Mouse (Mus musculus): ENCODE measurements around the gene Gm42420.

The Gm42420 gene

DNA sequence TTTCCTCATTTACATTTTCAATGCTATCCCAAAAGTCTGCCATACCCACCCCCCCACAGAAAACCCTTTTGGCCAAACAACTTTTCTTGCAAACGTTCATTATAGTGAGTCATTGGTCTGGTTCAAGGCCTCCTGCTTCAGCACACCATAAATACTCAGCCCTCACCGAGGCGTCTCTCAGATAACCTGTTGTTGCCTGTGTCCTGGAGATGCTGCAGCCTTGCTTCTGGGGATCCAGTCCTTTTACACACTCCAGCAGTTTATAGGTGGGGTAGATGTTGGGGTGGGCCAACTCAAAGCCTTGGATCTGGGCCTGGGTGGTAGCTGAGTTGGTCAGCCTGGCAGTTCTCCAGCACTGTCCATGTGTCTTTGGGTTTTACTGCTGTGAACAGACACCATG lies 15.1 kb upstream of the Gm42420 start:
- in situ Hi-C loops (cut with MboI, MseI) = no loop called here

DNA sequence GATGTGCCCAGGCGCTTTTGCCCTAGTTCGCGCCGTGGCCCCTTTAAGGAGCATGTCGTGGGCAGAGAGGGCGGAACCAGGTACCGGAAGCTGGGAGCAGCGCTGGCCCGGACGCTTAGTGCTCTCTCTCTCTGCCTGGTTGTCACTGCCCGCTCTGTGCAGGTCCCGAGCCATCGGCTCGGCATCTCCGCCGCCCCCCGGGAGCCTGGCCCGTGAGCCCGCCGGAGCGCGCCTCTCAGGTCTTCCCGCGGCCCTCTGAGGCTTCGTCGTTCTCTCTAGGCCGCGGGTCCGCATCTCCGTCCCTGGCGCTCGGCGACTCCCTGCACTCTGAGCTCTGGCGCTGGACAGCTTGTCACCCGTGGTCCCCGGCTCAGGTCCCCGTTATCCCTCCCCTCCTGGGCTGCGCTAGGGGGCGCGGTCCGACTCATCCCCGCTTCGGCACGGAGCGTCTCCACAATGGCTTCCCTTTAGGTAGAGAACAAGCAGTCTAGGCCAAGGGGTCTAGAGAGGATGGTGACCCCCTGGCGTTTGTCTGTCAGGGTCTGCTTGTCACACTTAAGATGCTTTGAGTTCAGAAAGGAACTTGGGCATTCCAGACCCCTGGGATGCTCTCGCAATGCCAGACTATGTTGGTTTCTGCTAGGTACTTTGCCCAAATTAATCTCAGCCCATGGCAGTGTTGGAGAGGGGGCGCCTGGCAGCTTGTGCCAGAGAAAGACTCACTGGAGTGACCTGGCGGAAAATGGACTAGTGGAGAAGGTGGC lies 11.6 kb upstream of the Gm42420 start, which contains the start of gene Adck2:
Adck2 (plus strand) TSS at position 83 of the 764 bp plus-strand sequence.
- in situ Hi-C loops (cut with MboI, MseI) = no loop called here

DNA sequence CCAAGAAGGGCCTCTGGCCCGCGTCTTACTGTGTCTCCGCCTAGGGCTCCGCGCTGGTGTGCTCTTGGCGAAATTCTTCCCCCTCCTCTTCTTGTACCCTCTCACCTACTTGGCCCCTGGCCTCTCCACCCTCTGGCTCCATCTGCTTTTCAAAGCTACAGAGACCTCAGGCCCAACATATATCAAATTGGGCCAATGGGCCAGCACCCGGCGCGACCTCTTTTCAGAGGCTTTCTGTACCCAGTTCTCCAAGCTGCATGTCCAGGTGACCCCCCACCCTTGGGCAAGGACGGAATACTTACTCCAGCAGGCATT lies 11.0 kb upstream of the Gm42420 start:
- in situ Hi-C loops (cut with MboI, MseI) = no loop called here

DNA sequence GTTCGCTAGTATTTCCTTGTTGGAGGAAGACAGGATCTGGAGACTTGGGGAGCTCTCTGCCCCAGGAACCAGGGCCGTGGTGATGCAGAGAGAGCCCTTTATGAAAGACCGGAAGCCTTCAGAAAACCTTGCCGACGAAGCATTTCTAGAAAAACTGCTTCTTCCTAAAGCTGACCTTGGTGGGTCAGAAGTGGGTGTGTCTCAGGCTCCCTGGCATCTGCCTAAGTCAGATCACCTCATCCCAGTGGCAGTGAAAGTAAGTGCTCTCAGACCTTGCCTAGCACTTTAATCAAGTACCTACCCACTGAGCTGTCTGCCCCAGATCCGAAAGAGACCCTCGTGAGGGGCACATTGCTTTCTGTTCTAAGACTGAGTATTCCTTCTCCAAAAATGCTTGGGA lies 10.6 kb upstream of the Gm42420 start:
- in situ Hi-C loops (cut with MboI, MseI) = no loop called here

DNA sequence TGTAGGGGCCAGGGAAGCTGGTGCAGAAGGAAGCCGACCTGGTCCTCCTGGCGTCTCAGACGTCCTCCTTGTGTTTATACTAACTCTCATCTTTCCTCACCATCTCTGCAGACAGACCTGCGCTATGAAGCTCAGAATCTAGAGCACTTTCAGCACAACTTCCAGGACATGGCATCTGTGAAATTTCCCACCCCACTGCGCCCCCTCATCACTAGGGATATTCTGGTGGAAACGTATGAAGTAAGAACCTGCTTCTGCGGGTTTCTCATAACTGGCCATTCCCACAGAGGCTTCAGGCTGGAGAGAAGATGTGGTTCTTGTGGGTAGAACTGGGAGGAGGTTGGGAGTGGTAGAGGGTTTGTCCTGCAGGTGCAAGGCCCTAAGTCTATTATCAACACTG lies 6.0 kb upstream of the Gm42420 start:
- in situ Hi-C loops (cut with MboI, MseI) = no loop called here

DNA sequence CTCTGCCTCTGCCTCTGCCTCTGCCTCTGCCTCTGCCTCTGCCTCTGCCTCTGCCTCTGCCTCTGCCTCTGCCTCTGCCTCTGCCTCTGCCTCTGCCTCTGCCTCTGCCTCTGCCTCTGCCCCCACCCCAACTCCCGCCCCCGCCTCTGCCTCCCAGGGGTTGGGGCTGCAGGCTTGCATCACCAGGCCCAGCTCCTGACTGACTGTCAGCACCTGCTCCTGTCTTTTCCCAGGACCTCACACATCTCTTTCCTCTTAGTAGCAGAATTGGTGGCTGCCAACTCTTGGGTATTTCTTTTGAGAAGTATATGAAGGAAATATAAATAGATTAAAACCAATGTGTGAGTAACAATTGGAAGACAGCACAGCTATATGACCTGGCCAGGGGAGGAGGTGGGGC lies 5.0 kb upstream of the Gm42420 start:
- in situ Hi-C loops (cut with MboI, MseI) = no loop called here

DNA sequence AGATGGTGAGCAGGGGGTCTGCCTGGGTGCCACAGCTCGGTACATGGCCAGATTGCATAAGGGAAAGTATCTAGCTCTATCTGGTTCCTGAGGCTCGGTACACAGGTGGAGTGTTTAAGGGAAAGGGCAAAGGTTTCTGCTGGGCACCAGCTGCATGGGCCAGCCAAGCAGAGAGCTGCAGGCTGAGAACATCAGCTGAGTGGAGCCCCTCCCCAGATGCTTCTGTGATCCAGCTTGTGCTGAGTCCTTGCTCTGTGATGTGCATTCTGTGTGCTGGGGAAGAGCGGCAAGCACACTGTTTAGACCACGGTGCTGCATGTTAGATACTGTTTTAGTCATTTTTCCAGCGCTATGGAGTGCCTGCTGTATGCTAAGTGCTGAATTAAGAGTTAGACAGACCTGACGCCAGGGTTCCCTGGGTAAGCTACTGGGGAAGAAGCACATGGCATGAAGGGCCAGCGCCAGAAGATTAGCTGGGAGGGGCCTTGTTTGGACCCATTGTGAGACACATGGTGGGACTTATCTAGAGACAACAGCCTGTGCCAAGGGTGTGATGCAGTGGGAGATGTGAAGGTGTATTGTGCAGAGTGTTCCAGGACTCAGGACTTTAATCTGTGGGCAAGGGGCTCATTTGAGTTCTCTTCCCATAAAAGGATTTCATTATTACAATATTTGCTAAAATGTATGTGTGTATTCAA lies 4.3 kb upstream of the Gm42420 start:
- in situ Hi-C loops (cut with MboI, MseI) = no loop called here

DNA sequence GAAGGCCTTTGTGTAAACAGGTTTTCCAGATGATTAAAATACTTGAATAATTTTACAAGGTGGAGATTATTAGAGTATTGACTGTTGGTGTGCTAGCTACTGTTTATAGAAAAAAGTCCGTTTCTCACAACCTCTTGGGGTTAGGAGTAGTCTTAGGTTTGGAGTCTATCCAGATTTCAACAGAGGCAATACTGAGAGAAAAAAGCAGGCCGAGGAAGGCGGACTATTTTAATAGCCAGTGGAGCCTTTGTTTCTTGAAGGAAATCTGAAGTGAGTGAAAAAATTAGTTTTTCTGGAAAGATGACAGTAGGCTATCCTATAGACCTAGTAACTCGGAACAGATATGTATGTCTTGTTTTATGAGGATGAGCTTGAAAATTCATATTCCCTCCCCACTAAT lies 5.9 kb downstream of the Gm42420 start:
- in situ Hi-C loops (cut with MboI, MseI) = loop anchor here (5.0 kb wide), 1 partner anchor 136 kb away; the partner anchor contains the start of gene Braf (in 2 of the 2)

DNA sequence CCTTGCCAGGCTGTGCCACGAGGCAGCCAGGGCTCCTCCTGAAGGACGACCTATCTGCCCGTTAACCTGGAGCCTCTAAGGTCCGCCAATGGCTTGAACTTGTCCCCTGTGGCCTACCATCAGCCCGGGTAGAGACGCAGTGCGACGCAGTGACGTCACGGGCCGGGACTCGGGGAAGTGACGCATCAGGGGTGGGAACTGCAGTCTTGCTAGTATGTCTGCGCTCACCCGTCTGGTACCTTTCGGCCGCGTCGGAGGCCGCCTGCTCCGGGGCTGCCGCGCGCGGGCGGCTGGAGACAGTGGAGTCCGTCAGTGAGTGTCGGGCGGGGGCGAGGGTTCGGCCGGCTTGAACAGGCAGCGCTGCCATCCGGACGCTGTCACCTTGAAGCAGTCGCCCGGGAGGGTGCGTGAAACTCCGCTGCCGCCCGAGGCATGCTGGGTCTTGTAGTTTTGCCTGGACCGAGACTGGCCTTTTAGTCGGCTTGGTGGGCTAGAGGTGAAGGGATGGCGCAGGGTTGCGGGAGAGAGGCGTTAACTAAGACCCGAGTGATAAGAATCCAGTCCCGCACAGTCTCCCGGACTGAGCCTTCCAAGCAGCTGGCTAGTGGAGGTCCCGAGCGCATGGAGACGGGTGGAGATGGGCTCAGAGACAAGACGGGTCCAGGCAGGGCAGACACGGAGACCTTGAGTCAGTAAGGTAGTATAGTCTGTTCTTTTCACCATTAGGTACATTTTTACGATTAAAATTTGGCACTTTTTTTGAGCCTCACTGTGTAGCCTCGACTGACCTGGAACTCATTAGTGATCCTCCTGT lies 7.1 kb downstream of the Gm42420 start, which contains the start of gene Ndufb2:
Ndufb2 (plus strand) TSS at position 174 of the 814 bp plus-strand sequence.
- in situ Hi-C loops (cut with MboI, MseI) = loop anchor here (5.0 kb wide), 1 partner anchor 135 kb away; the partner anchor contains the start of gene Braf (in 2 of the 2)

DNA sequence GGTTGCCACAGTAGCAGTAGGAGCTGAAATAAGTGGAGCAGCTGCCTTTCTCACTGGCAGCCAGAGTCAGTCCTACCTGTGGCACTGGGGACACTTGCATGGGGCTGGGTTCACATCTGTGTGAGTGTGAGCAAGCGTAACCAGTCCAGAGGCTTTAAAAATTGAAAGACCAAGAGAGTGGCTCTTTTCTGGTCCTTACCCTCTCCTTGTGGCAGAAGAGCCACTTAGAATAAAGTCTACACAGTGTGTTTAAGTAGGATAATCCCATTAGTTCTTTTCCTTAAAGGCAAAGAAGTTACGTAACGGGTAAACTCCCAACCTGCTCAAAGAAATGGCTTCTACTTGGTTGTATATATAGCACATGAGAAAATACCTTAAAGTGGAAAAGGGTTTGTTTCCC lies 15.3 kb downstream of the Gm42420 start:
- in situ Hi-C loops (cut with MboI, MseI) = loop anchor here (25.0 kb wide), 1 partner anchor 186 kb away; no protein-coding TSS in a partner anchor

DNA sequence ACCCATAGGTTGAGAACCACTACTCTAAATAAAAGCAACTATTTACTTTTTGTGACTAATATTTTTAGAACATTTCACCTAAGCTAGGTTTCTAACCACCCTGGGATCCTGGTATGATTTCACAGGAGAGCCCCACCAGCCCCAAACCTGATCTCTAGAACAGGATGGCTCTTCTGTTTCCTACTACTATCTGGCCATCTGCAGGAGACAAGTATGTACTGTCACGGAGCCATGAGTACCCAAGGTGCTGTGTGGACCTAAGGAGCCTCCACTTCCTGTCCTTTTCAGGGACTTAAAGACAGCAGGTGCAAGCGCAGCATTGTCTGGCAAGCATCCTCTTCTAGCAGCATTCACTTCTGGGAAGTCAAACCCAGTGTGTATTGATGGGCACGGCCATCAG lies 16.3 kb downstream of the Gm42420 start:
- in situ Hi-C loops (cut with MboI, MseI) = loop anchor here (25.0 kb wide), 1 partner anchor 185 kb away; no protein-coding TSS in a partner anchor

DNA sequence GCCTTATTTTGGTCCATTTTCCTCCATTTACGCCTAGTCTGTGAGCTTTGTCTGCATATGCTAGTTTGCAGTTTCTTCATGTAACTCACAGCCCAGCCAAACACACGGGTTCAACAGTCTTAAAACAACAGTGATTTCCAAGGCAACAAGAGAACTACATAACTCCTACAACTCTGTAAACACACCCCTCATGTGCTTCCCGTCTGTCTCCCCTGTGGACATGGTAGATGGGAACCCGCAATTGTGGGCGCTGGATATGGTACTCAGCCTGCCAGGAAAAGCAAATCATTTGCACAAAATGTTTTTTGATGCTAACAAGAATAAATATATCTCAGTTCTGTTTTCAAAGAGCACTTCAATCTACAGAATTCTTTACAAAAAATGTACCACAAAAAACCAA lies 19.0 kb downstream of the Gm42420 start:
- in situ Hi-C loops (cut with MboI, MseI) = loop anchor here (25.0 kb wide), 1 partner anchor 183 kb away; no protein-coding TSS in a partner anchor

DNA sequence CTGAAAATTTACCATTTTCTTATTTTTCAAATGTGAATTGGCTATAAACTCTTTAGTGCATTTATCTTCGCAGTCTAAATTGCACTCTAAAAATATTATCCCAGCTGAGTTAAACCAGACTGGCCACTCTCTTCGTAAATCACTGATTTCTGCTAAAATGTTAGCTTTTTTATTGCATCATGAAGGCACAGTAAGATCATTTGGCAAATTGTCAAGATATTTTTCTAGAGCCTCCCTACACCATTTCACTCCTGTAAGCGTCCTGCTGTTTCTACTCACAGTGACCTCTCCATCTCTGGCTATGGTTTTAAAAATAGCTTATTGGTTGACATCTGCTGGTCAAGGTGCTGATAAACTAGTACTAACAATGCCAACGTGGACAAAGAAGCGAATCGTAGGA lies 20.5 kb downstream of the Gm42420 start:
- in situ Hi-C loops (cut with MboI, MseI) = loop anchor here (25.0 kb wide), 1 partner anchor 181 kb away; no protein-coding TSS in a partner anchor

DNA sequence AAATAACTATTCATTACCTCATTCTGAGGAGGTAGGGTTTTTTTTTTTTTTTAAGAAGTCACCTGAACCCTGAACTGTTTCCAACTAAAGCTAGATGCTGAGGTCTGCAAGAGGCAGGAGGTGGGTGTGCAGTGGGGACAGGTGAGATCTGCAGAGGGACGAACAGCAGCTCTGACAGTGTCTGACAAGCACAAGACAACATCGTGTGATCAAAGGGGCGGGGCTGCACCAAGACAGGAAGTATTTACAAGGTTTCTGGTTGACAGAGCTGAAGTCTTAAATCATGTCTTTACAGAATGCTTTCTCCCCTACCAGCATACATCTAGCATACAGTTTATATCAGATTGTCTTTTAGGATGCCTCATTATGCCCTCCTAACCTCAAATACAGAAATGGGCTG lies 21.3 kb downstream of the Gm42420 start:
- in situ Hi-C loops (cut with MboI, MseI) = loop anchor here (25.0 kb wide), 1 partner anchor 180 kb away; no protein-coding TSS in a partner anchor

DNA sequence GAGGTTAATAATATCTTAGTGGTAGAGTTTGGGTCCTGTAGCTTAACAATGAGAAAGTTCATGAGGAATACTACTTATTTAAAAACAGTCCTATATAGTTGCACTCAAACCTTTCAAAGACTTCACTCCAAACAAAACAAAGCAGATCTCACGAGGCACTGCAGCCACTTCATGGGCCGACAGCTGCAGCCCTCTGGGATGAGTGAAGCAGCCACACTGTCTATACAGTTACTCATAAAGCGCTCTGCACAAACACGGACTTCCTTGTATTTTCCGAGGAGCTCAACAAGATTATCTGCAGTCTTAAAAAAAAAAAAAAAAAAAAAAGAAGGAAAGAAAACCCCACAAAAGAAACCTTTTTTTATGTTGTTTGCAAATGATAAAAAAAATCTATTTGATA lies 21.8 kb downstream of the Gm42420 start:
- in situ Hi-C loops (cut with MboI, MseI) = loop anchor here (25.0 kb wide), 1 partner anchor 180 kb away; no protein-coding TSS in a partner anchor

DNA sequence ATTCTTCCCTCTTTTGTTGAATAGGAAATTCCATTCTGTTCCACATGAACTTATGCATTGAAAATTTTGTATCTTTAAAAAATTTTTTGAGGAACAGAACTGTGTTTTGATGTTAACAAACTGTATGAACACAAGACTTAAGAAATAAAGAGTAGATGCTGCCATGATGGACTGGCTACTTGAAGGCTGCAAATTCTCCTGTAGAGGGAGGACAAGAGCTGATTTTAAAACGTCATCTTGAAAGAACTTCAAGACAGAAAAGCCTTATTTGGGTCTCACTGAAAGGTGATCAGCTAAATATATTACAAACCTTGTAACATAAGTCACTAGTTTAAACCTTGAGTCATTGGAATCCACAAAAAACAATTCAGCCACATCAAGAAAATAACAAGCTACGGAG lies 24.7 kb downstream of the Gm42420 start:
- in situ Hi-C loops (cut with MboI, MseI) = loop anchor here (25.0 kb wide), 1 partner anchor 177 kb away; no protein-coding TSS in a partner anchor

DNA sequence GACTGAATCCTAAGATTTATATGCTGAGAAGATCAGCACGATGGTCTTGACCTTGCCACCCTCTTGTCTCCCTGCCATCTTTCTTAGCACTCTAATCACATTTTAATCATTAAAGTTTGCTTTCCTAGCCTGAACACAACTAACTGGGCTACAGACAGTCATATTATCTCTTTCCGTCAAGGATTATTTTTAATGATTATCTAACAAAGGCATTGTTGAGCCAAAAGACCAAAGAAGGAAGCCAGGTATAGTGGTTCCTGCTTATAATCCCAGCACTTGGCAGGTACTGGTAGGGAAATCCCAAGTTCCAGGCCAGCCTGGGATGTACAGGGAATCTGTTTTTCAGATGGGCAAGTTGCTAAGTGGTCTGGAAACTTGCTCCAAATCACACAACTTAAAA lies 25.7 kb downstream of the Gm42420 start:
- in situ Hi-C loops (cut with MboI, MseI) = loop anchor here (25.0 kb wide), 1 partner anchor 176 kb away; no protein-coding TSS in a partner anchor

All from T-helper 17 cell (primary cell).